Mouse (Mus musculus) E14TG2a.4 (cell line): ENCODE results near the gene Rab3d.

Source experiments
- H3K27me3 ChIP-seq: 2 replicates; pipeline ENCODE4 v1.6.1; 2014; ENCODE audit warnings: low read length, control low read depth; ENCODE audit not compliant: insufficient read depth
- H3K36me3 ChIP-seq: 2 replicates; pipeline ENCODE4 v1.6.1; 2014; ENCODE audit warnings: low read length, control low read depth; ENCODE audit not compliant: insufficient read depth
- H3K4me1 ChIP-seq: replicated peaks from 2 replicates; pipeline ENCODE4 v1.6.1; 2014; ENCODE audit warnings: low read depth, low read length, control low read depth
- H3K4me3 ChIP-seq: replicated peaks from 2 replicates; pipeline ENCODE4 v1.5.1; 2014; ENCODE audit warnings: mild to moderate bottlenecking, low read length
- H3K9me3 ChIP-seq: 2 replicates; pipeline ENCODE4 v1.6.1; 2014; ENCODE audit warnings: low read length, control low read depth
- CTCF ChIP-seq: conservative IDR thresholded peaks from 2 replicates; pipeline ENCODE4 v1.5.1; 2014; ENCODE audit warnings: low read length
- NANOG ChIP-seq: IDR thresholded peaks from 2 replicates; pipeline ENCODE4 v1.6.1; 2014; ENCODE audit warnings: borderline replicate concordance, low read length, mixed read lengths
- POU5F1 ChIP-seq: IDR thresholded peaks from 2 replicates; pipeline ENCODE4 v1.6.1; 2014; ENCODE audit warnings: low read length, borderline replicate concordance

Rab3d gene

DNA sequence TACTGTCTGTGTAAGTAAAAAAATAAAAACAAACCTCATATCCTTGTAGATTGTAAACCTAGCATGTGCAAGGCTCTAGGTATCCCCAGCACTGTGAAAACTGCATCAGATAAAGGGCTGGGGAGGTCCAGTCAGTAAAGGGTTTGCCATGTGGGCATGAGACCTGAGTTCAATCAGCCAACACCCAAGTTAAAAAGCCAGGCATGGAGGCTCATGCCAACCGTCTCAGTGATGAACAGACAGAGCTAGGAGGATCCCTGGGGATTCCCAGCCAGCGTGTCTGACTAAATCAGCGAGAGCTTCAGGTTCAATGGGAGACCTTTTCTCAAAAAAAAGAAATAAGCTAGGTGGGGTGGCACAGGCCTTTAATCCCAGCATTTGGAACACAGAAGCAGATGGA, 7.0 kb upstream of the Rab3d start:
- Histone ChIP-seq H3K4me1 (peaks cover 60% of the 10 kb centered on the region), H3K36me3 (peaks cover 47% of the 10 kb centered on the region), H3K9me3 (no peaks in the 10 kb centered on the region), H3K27me3 (no peaks in the 10 kb centered on the region), H3K4me3 (no peak overlapping the region)
- TF ChIP-seq POU5F1 (no peak), CTCF (no peak)

DNA sequence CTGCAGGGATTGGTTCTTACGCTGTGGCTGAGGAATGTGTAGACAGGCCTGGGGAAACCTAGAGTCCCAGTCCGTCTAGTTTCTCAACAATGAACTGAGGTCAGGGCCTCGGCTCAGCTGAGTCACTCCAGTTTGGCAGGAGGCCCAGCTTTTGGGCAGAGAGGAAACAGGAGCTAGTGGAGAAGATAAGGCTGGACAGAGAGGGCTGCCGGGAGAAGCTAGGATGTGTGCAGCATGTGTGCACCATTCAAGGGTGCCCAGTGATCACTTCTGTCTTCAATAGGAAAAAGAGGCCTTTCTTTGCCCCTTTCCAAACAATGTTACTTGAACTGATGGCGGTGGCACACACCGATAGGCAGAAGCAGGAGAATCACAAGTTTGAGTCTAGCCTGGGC, 6.1 kb upstream of the Rab3d start:
- no peaks in the 10 kb centered on the region for H3K27me3 ChIP-seq
- peaks cover 47% of the 10 kb centered on the region for H3K36me3 ChIP-seq
- peak overlapping the region; percentile 33; the same call in 1 of the 2 replicates for H3K4me3 ChIP-seq
- H3K9me3 ChIP-seq: no peaks in the 10 kb centered on the region
- peaks cover 55% of the 10 kb centered on the region for H3K4me1 ChIP-seq
- TF ChIP-seq CTCF (no peak), POU5F1 (no peak), NANOG (no peak)

DNA sequence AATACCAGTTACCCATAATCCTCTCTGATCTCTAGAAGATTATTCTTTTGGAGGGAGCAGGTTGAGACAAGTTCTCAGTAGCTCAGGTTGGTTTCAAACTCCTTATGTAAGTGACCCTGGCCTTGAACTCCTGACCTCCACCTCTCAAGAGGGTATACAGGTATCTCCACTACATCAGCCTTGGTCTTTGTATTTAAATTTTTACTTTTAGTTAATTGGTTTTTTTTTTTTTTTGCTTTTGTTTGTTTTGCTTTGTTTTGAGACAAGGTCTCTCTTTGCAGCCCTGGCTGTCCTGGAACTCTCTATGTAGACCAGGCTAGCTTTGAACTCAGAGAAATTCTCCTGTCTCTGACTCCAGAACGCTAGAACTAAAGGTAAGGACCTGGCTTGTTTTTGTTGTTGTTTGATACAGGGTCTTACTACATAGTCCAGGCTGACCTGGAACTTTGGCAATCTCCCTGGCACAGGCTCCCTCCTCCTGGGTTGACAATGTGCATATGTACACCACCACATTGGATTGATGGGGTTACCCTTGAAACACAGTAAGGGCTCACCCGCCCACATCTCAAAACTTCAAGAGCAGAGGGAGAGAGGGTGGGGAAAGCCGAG, 5.6 kb upstream of the Rab3d start:
- no peaks in the 10 kb centered on the region for H3K27me3 ChIP-seq
- H3K4me3 ChIP-seq: no peak overlapping the region
- no peaks in the 10 kb centered on the region for H3K9me3 ChIP-seq
- H3K4me1 ChIP-seq: peaks cover 58% of the 10 kb centered on the region
- TF ChIP-seq POU5F1 (no peak), NANOG (no peak), CTCF (no peak)
- H3K36me3 ChIP-seq: peaks cover 47% of the 10 kb centered on the region

DNA sequence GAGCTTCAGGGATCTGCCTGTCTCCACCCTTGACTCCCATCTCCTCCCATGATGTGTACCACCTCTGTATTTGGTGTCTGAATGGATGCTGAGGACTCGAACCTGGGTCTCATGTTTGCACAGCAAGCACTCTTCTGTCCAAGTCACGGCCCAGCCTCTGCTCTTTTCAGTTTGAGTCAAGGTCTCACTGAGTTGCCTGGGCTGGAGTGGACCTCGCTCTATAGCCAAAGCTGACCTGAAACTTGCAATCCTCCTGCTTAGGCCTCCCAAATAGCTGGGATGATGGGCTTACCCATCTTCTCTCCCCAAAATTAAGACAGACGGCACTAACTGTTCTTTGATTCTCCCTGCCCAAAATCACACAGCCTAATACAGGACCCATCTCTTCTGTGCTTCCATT, 5.0 kb upstream of the Rab3d start:
- no peak for TF ChIP-seq POU5F1
- TF ChIP-seq CTCF: no peak
- no peak for TF ChIP-seq NANOG

DNA sequence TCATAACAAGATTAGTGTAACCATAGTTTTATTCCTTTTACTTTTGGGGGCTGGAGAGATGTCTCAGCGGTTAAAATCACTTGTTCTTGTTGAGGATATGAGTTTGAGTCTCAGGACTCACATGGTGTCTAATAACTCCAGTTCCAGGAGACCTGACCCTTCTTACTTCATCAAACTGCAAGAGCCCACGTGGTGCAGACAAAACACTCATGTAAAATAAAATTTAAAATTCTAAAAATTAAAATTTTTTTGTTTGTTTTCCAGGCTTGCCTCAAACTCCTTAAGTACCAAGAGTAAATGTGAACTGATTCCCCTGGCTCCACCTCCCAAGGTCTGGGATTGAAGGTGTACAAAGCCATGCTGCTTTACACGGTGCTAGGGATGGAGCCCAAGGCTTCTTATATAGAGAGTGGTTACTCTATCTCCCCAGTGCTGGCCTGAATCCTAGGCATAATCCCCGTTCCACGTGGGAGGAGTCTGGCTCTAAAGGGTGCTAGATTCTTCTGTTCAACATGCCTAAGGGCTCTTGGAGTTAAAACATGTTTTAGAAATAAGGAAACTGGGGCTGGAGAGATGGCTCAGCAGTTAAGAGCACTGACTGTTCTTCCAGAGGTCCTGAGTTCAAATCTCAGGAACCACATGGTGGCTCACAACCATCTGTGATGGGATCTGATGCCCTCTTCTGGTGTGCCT, 846 bp upstream of the Rab3d start:
- peaks cover 49% of the 10 kb centered on the region for H3K4me1 ChIP-seq
- peak overlapping the region; percentile 46 for H3K4me3 ChIP-seq
- no peak for TF ChIP-seq POU5F1
- TF ChIP-seq CTCF: no peak
- TF ChIP-seq NANOG: no peak
- no peaks in the 10 kb centered on the region for H3K9me3 ChIP-seq
- peaks cover 30% of the 10 kb centered on the region for H3K36me3 ChIP-seq
- peaks cover 24% of the 10 kb centered on the region for H3K27me3 ChIP-seq

More for the DNA sequence above, 5.0 kb upstream of the Rab3d start:
- Histone ChIP-seq H3K4me1 (peaks cover 59% of the 10 kb centered on the region), H3K36me3 (peaks cover 47% of the 10 kb centered on the region), H3K27me3 (no peaks in the 10 kb centered on the region), H3K4me3 (no peak overlapping the region), H3K9me3 (no peaks in the 10 kb centered on the region)

DNA sequence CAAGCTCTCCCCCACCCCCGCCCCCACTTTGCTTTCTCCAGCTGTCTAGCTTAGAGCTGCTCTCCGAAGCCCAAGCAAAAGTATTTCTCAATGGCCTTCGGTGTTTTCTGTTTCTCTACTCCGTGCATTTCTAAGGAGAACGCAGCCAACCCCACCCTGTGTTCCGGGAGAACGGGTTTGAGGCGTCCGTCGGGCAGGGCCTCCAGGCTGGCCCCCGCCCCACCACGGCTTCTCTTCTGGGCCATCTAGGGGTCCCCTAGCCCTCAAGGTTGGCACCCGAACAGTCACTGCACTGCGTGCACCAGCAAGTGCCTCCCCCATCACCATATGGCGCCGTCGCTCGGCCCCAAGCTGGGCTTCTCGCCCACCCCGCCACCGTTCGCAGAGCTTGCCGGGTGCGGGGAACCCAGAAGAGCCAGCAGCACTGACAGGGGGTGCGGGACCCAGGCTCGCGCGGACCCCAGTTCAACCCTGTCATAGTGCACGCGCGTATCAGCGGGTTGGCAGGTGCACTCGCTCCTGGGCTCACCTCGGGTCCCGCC, 428 bp downstream of the Rab3d start:
- peaks cover 24% of the 10 kb centered on the region for H3K27me3 ChIP-seq
- no peak for TF ChIP-seq NANOG
- no peak for TF ChIP-seq POU5F1
- no peak for TF ChIP-seq CTCF
- H3K36me3 ChIP-seq: peaks cover 20% of the 10 kb centered on the region
- H3K9me3 ChIP-seq: no peaks in the 10 kb centered on the region
- peak overlapping the region; percentile 92 for H3K4me3 ChIP-seq
- H3K4me1 ChIP-seq: peaks cover 38% of the 10 kb centered on the region

DNA sequence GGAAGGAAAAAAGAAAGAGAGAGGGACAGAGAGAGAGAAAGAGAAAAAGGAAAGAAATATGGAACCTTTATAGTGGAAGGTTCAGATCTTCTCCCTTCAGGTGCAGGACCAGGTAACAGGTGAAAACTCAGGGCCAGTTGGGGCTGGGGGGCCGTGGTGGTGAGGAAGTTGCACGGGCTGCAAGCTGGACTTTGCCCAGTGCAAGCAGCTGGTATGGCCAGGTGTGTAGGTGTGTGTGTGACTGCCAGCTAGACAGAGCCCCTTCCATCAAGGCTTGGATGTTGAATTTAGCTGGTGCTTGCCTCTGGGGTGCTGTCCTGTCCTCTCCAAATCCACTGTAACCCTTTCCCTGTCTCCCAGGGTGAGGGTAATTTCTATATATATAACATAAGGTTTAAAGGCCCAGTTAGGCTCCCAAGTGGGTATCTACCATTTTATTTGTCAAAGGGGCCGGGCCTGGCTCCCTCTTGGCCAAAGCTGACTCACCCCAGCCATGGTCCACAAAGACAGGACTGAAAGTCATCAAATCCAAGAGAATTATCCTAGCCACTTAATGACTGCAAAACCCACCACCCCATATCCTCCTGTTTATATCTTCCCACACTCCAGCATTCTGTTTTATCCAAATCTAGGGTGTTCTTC, 1.0 kb downstream of the Rab3d start:
- Histone ChIP-seq H3K9me3 (no peaks in the 10 kb centered on the region), H3K27me3 (peaks cover 24% of the 10 kb centered on the region), H3K4me3 (peak overlapping the region; percentile 92), H3K36me3 (peaks cover 20% of the 10 kb centered on the region), H3K4me1 (peaks cover 38% of the 10 kb centered on the region)
- no peak for TF ChIP-seq NANOG
- no peak for TF ChIP-seq CTCF
- TF ChIP-seq POU5F1: no peak

DNA sequence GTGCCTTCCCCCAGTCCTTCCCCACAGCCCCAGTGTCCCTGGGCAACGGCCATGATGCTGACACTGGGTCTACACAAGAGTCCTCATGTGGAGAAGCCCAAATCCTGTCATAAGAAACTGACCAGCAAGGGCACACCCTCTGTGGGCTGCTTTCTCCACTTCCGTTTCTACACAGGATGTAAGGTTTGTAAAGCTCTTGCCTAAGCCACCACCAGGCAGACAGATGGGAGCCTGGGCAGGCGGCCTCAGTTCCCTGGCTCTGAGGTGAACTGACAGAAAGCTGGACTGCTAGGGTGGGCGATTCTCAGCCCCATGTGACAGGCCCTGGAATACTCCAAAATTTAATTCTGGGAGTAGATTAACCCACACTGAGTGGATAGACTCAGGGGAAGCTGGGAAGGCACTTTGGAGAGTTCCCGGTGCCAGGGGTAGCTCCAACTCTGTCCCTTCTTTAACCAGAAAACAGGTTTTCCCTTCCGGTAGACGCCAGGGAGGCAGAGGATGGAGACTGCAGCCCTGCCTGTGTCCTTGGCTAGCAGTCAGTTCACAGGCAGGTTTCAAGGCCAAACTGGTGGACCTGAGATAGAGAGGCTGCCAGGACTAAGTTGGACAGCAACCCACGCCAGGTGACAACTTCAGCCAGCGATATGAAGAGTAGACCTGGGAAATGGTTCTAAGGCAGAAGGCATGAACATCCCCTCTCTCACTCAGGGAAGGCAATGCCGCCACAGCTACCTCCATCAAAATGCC, 8.3 kb downstream of the Rab3d start:
- TF ChIP-seq POU5F1 (no peak), CTCF (no peak), NANOG (no peak)
- Histone ChIP-seq H3K4me3 (no peak overlapping the region), H3K4me1 (peaks cover 6% of the 10 kb centered on the region), H3K27me3 (no peaks in the 10 kb centered on the region), H3K9me3 (no peaks in the 10 kb centered on the region), H3K36me3 (peaks cover 18% of the 10 kb centered on the region)
